Mouse (Mus musculus) retina, postnatal 7 days (tissue): ENCODE results near the gene Nt5dc2.

Source experiments
- DNase-seq: peaks from one replicate; pipeline ENCODE4 v3.0.0-alpha.2; 2012; ENCODE audit warnings: low read depth, low spot score

Nt5dc2 gene

GRCm38 (mm10) chr14:31168425-31168824 is 37.6 kb downstream of the Nt5dc2 start, which contains the start of gene Stab1:
TSS of gene Stab1 (minus strand) at chr14:31168641.
- DNase-seq = no peak

GRCm38 (mm10) chr14:31169508-31169907 is 38.7 kb downstream of the Nt5dc2 start:
- no peak for DNase-seq

GRCm38 (mm10) chr14:31170963-31171362 is 40.1 kb downstream of the Nt5dc2 start:
- DNase-seq = no peak

GRCm38 (mm10) chr14:31171386-31171785 is 40.5 kb downstream of the Nt5dc2 start:
- DNase-seq = no peak

GRCm38 (mm10) chr14:31171821-31172220 is 41.0 kb downstream of the Nt5dc2 start:
- DNase-seq = no peak

- no peak for DNase-seq
Observed at GRCm38 (mm10) chr14:31172781-31173455, 42.1 kb downstream of the Nt5dc2 start.

- DNase-seq = no peak
Observed at GRCm38 (mm10) chr14:31173537-31173936, 42.7 kb downstream of the Nt5dc2 start.

GRCm38 (mm10) chr14:31177287-31177686 is 46.4 kb downstream of the Nt5dc2 start:
- no peak for DNase-seq

GRCm38 (mm10) chr14:31177715-31178114 is 46.9 kb downstream of the Nt5dc2 start:
- no peak for DNase-seq

GRCm38 (mm10) chr14:31179677-31180365 is 49.0 kb downstream of the Nt5dc2 start:
- no peak for DNase-seq

- no peak for DNase-seq
Observed at GRCm38 (mm10) chr14:31181512-31181911, 50.7 kb downstream of the Nt5dc2 start.

- DNase-seq = no peak
Observed at GRCm38 (mm10) chr14:31182786-31183290, 52.0 kb downstream of the Nt5dc2 start.

- DNase-seq = no peak
Observed at GRCm38 (mm10) chr14:31183541-31183940, 52.7 kb downstream of the Nt5dc2 start.

GRCm38 (mm10) chr14:31184195-31184594 is 53.3 kb downstream of the Nt5dc2 start:
- DNase-seq = no peak

- no peak for DNase-seq
Observed at GRCm38 (mm10) chr14:31186656-31187055, 55.8 kb downstream of the Nt5dc2 start.
